14 mouse cellular contexts compared by ENCODE assay signal in genomic region chr2:166438207-166438606, GRCm38 (mm10).
"Had no signal": no experiment of that assay in that cellular context is flagged by ENCODE, and none has a peak within 500 bp of the region (broad histone marks: within the 10 kb centered on the region; RNA-seq: fewer than 3 reads in every experiment).

No protein-coding gene starts in this region.

- H3K9ac ChIP-seq: limb, embryonic 12.5 days; liver, embryonic 13.5 days; liver, postnatal 0 days; lung, embryonic 15.5 days; neural tube, embryonic 12.5 days had no signal

- H3K27me3 ChIP-seq: limb, embryonic 12.5 days; liver, embryonic 13.5 days had no signal

- DNase-seq: kidney, adult 18-20 months; kidney, postnatal 10 days; kidney, postnatal 4 days; liver; liver, embryonic 13.5 days; liver, postnatal 0 days; lung, postnatal 36 days; right cerebral cortex, adult 18-20 months; right cerebral cortex, postnatal 25 days; thymus, postnatal 4 days had no signal

- H3K27ac ChIP-seq: layer of hippocampus, adult 2 months; limb, embryonic 12.5 days; liver, embryonic 13.5 days; lung, embryonic 15.5 days; neural tube, embryonic 12.5 days had no signal

- H3K36me3 ChIP-seq: limb, embryonic 12.5 days; liver, embryonic 13.5 days; lung, embryonic 15.5 days; neural tube, embryonic 12.5 days had no signal

- ATAC-seq: liver, postnatal 0 days had no signal

- H3K9me3 ChIP-seq: limb, embryonic 12.5 days; liver, embryonic 13.5 days; lung, embryonic 15.5 days; neural tube, embryonic 12.5 days had no signal

- H3K4me3 ChIP-seq: layer of hippocampus, adult 2 months; limb, embryonic 12.5 days; liver, embryonic 13.5 days; lung, embryonic 15.5 days; neural tube, embryonic 12.5 days had no signal

- H3K4me2 ChIP-seq: limb, embryonic 12.5 days; liver, embryonic 13.5 days; lung, embryonic 15.5 days; neural tube, embryonic 12.5 days had no signal

- H3K4me1 ChIP-seq: liver, embryonic 13.5 days had no signal
